Comparison of ENCODE assay signal across 10 mouse cellular contexts in genomic region chr12:54263733-54264417, GRCm38 (mm10).
A peak's percentile ranks its signal among the peaks of the same experiment; 100 is the strongest.
DNase-seq lines count a peak whose midpoint lies in the region; ATAC-seq lines count a peak whose summit lies in the region.
"Had no signal": no experiment of that assay in that cellular context is flagged by ENCODE, and none has a peak within 500 bp of the region (broad histone marks: within the 10 kb centered on the region; RNA-seq: fewer than 3 reads in every experiment).

No protein-coding gene starts in this region.

- no peaks in the 10 kb centered on the region for H3K9me3 ChIP-seq in heart, embryonic 11.5 days (replicated peaks; ENCODE audit: control insufficient read depth, low read length)
- H3K9me3 ChIP-seq in intestine, embryonic 14.5 days (ENCODE audit: control insufficient read depth, low read length), result no peaks in the 10 kb centered on the region
- no peaks in the 10 kb centered on the region for H3K9me3 ChIP-seq in stomach, embryonic 15.5 days
- H3K9me3 ChIP-seq: limb, embryonic 12.5 days had no signal

- no peak; the same call in 1 of the 2 replicates for ATAC-seq in heart, embryonic 11.5 days (replicated peaks; ENCODE audit: insufficient number of reproducible peaks, low FRiP score, low TSS enrichment)
- no peak for ATAC-seq in intestine, embryonic 14.5 days (replicated peaks; ENCODE audit: low FRiP score, low TSS enrichment, low read depth)
- ATAC-seq in stomach, embryonic 15.5 days (ENCODE audit: insufficient read depth, low FRiP score, low read depth), result peak; percentile 36; the same call in 1 of the 2 replicates

- peaks cover 28% of the 10 kb centered on the region for H3K4me1 ChIP-seq in heart, embryonic 11.5 days (ENCODE audit: control insufficient read depth, insufficient read depth, low read length)
- peaks cover 19% of the 10 kb centered on the region; the same call in 1 of the 2 replicates for H3K4me1 ChIP-seq in intestine, embryonic 14.5 days (replicated peaks; ENCODE audit: control insufficient read depth, insufficient read depth, low read length)
- H3K4me1 ChIP-seq in stomach, embryonic 15.5 days, result peaks cover 16% of the 10 kb centered on the region

- DNase-seq in heart, adult 9 months (ENCODE audit: low spot score in 2 of 2), result no peak
- DNase-seq in lung, postnatal 36 days, result peak; percentile 18
- no peak for DNase-seq in lung, postnatal 14 days
- DNase-seq in intestine, embryonic 14.5 days (ENCODE audit: low spot score), result no peak
- no peak for DNase-seq in urinary bladder, postnatal 36 days (ENCODE audit: low spot score in 2 of 2)
- no peak for DNase-seq in left cerebral cortex, adult 9 months (ENCODE audit: low spot score in 2 of 2)
- DNase-seq: gastrocnemius, postnatal 36 days had no signal

- no peaks in the 10 kb centered on the region; the same call in 1 of the 2 replicates for H3K27me3 ChIP-seq in heart, embryonic 11.5 days (ENCODE audit: control insufficient read depth, insufficient read depth, low read length)
- no peaks in the 10 kb centered on the region for H3K27me3 ChIP-seq in intestine, embryonic 14.5 days (replicated peaks; ENCODE audit: control insufficient read depth, insufficient read depth, low read length)
- H3K27me3 ChIP-seq in stomach, embryonic 15.5 days (replicated peaks), result no peaks in the 10 kb centered on the region
- H3K27me3 ChIP-seq: limb, embryonic 12.5 days had no signal

- H3K27ac ChIP-seq in heart, embryonic 11.5 days (ENCODE audit: low read depth, low read length), result peak overlapping the region; percentile 25; the same call in 1 of the 2 replicates
- H3K27ac ChIP-seq in intestine, embryonic 14.5 days (ENCODE audit: low read depth), result peak overlapping the region; percentile 25; the same call in 1 of the 2 replicates
- peak overlapping the region; percentile 7; the same call in 1 of the 2 replicates for H3K27ac ChIP-seq in stomach, embryonic 15.5 days
- H3K27ac ChIP-seq: limb, embryonic 12.5 days had no signal

- WGBS in heart, embryonic 11.5 days (ENCODE audit: insufficient replicate concordance), result 40% methylated on average over 13 of the region's 13 CpGs
- 39% methylated on average over 13 of the region's 13 CpGs for WGBS in intestine, embryonic 14.5 days
- WGBS in stomach, embryonic 15.5 days, result 38% methylated on average over 13 of the region's 13 CpGs

- H3K4me2 ChIP-seq in heart, embryonic 11.5 days, result peak overlapping the region; percentile 31
- no peak overlapping the region for H3K4me2 ChIP-seq in intestine, embryonic 14.5 days (ENCODE audit: low read length)
- no peak overlapping the region for H3K4me2 ChIP-seq in stomach, embryonic 15.5 days
- H3K4me2 ChIP-seq: limb, embryonic 12.5 days had no signal

- H3K9ac ChIP-seq in heart, embryonic 11.5 days (ENCODE audit: low read depth, low read length), result no peak overlapping the region
- no peak overlapping the region for H3K9ac ChIP-seq in intestine, embryonic 14.5 days (ENCODE audit: low read length)
- no peak overlapping the region for H3K9ac ChIP-seq in stomach, embryonic 15.5 days
- H3K9ac ChIP-seq: limb, embryonic 12.5 days had no signal

- H3K4me3 ChIP-seq in heart, embryonic 11.5 days (ENCODE audit: low read depth, low read length), result no peak overlapping the region
- H3K4me3 ChIP-seq in intestine, embryonic 14.5 days (ENCODE audit: low read depth, low read length), result no peak overlapping the region
- H3K4me3 ChIP-seq in stomach, embryonic 15.5 days (replicated peaks), result no peak overlapping the region
- H3K4me3 ChIP-seq: limb, embryonic 12.5 days had no signal

- no peaks in the 10 kb centered on the region for H3K36me3 ChIP-seq in heart, embryonic 11.5 days (ENCODE audit: control insufficient read depth, insufficient read depth, low read length)
- H3K36me3 ChIP-seq in intestine, embryonic 14.5 days (ENCODE audit: control insufficient read depth, insufficient read depth, low read length), result no peaks in the 10 kb centered on the region
- H3K36me3 ChIP-seq in stomach, embryonic 15.5 days, result no peaks in the 10 kb centered on the region
- H3K36me3 ChIP-seq: limb, embryonic 12.5 days had no signal
